Mouse (Mus musculus): ENCODE measurements around the gene Cstl1.
"Not testable (repeated sequence)": the region's sequence is repeated elsewhere in the genome, so short reads cannot be mapped to it uniquely, and the experiment has no call there.

Cstl1 gene

GRCm38 (mm10) chr2:148750058-148750457, at the start of gene Cstl1:
Cstl1 (plus strand) TSS chr2:148750358.
- no peak for DNase-seq (ENCODE audit: low read depth)

- no peak for DNase-seq (ENCODE audit: low read depth)
These were observed 43.6 kb upstream of the Cstl1 start for GRCm38 (mm10) chr2:148706409-148707201.

- DNase-seq (ENCODE audit: low read depth), result no peak
These were observed 43.0 kb upstream of the Cstl1 start for GRCm38 (mm10) chr2:148707202-148707530.

GRCm38 (mm10) chr2:148712326-148712725, 37.8 kb upstream of the Cstl1 start:
- no peak for DNase-seq (ENCODE audit: low read depth)

- no peak for DNase-seq (ENCODE audit: low read depth)
These were observed 33.1 kb upstream of the Cstl1 start for GRCm38 (mm10) chr2:148717072-148717471.

- no peak for DNase-seq (ENCODE audit: low read depth)
These were observed 30.7 kb upstream of the Cstl1 start for GRCm38 (mm10) chr2:148719271-148719995.

GRCm38 (mm10) chr2:148731614-148732326, 18.4 kb upstream of the Cstl1 start:
- DNase-seq (ENCODE audit: low read depth), result no peak

- peak; percentile 53 for DNase-seq (ENCODE audit: low read depth)
These were observed 17.7 kb upstream of the Cstl1 start, which contains the start of gene Napb for GRCm38 (mm10) chr2:148732327-148733000. Napb (minus strand) TSS chr2:148732467.

GRCm38 (mm10) chr2:148743001-148743400, 7.2 kb upstream of the Cstl1 start:
- DNase-seq (ENCODE audit: low read depth), result no peak

GRCm38 (mm10) chr2:148743846-148744407, 6.2 kb upstream of the Cstl1 start:
- no peak for DNase-seq (ENCODE audit: low read depth)

- DNase-seq (ENCODE audit: low read depth), result peak; percentile 79
These were observed 2.0 kb downstream of the Cstl1 start for GRCm38 (mm10) chr2:148751893-148752813.

- DNase-seq (ENCODE audit: low read depth), result no peak
These were observed 4.2 kb downstream of the Cstl1 start for GRCm38 (mm10) chr2:148754310-148754846.

GRCm38 (mm10) chr2:148763648-148764388, 13.7 kb downstream of the Cstl1 start:
- DNase-seq (ENCODE audit: low read depth), result no peak

- not testable (repeated sequence) for DNase-seq (ENCODE audit: low read depth)
These were observed 21.2 kb downstream of the Cstl1 start, which contains the start of gene Cst11 for GRCm38 (mm10) chr2:148771397-148771796. Cst11 (minus strand) TSS chr2:148771497.

- no peak for DNase-seq (ENCODE audit: low read depth)
These were observed 31.6 kb downstream of the Cstl1 start, which contains the start of gene 8030411F24Rik for GRCm38 (mm10) chr2:148781709-148782108. 8030411F24Rik (plus strand) TSS chr2:148782009.

- DNase-seq (ENCODE audit: low read depth), result no peak
These were observed 39.0 kb downstream of the Cstl1 start, which contains the start of gene Cst12 for GRCm38 (mm10) chr2:148789142-148789541. Cst12 (plus strand) TSS chr2:148789361.

GRCm38 (mm10) chr2:148798485-148798884, 48.3 kb downstream of the Cstl1 start, which contains the start of gene Cst8:
Cst8 (plus strand) TSS chr2:148798785.
- DNase-seq (ENCODE audit: low read depth), result no peak

- no peak for DNase-seq (ENCODE audit: low read depth)
These were observed 51.3 kb downstream of the Cstl1 start for GRCm38 (mm10) chr2:148801491-148801921.
